Mouse (Mus musculus) intestine, postnatal 0 days (tissue): ENCODE data around the gene Gm11146. TPM values are rescaled to one million over a fixed set of nuclear protein-coding genes. Genes with fewer than 3 reads are reported as not detected.

Experiments
- ATAC-seq: fragments of 200-750 bp; cut with Nextera tagmentation; 2 replicates; pipeline ENCODE4 v1.8.0; 2017; ENCODE audit warnings: mild to moderate bottlenecking, moderate TSS enrichment, moderate library complexity
- H3K27ac ChIP-seq: fragments of 300-500 bp; sonication (generic); 2 replicates; pipeline ENCODE4 v1.5.1; 2014; ENCODE audit warnings: mild to moderate bottlenecking, low read depth, low read length, moderate library complexity
- H3K27me3 ChIP-seq: fragments of 300-500 bp; sonication (generic); replicated peaks from 2 replicates; pipeline ENCODE4 v1.6.1; 2014; ENCODE audit warnings: low read length, mixed read lengths; ENCODE audit not compliant: control insufficient read depth, insufficient read depth
- H3K36me3 ChIP-seq: fragments of 300-500 bp; sonication (generic); 2 replicates; pipeline ENCODE4 v1.6.1; 2014; ENCODE audit warnings: mild to moderate bottlenecking, moderate library complexity; ENCODE audit not compliant: control insufficient read depth, insufficient read depth
- H3K4me1 ChIP-seq: fragments of 300-500 bp; sonication (generic); replicated peaks from 2 replicates; pipeline ENCODE4 v1.6.1; 2014; ENCODE audit warnings: antibody characterized with exemption, low read length, mixed read lengths; ENCODE audit not compliant: control insufficient read depth, insufficient read depth
- H3K4me2 ChIP-seq: fragments of 300-500 bp; sonication (generic); replicated peaks from 2 replicates; pipeline ENCODE4 v1.6.1; 2014; ENCODE audit warnings: low read depth, mild to moderate bottlenecking, moderate library complexity
- H3K4me3 ChIP-seq: fragments of 300-500 bp; sonication (generic); 2 replicates; pipeline ENCODE4 v1.5.1; 2014; ENCODE audit warnings: low read depth, low read length
- H3K9ac ChIP-seq: fragments of 300-500 bp; sonication (generic); 2 replicates; pipeline ENCODE4 v1.6.1; 2014; ENCODE audit warnings: mild to moderate bottlenecking, low read depth, low read length
- H3K9me3 ChIP-seq: fragments of 300-500 bp; sonication (generic); 2 replicates; pipeline ENCODE4 v1.6.1; 2016; ENCODE audit warnings: mixed run types; ENCODE audit not compliant: control insufficient read depth
- CTCF ChIP-seq: sonication (generic); IDR thresholded peaks from 2 replicates; pipeline ENCODE4 v1.5.1; 2016; ENCODE audit warnings: low read depth, mild to moderate bottlenecking, control low read depth, antibody characterized with exemption, moderate library complexity
- WGBS: fragments of 180-500 bp; shearing (Covaris S2); extraction: QIAGEN DNeasy Blood & Tissue Kit; methylation state at CpG from one replicate; pipeline ENCODE4 v1.1.7; 2014; 5-methylcytosine and 5-hydroxymethylcytosine counted together
- polyA plus RNA-seq: library from polyadenylated mRNA; unstranded; fragments of >200 nt; fragmentation: Nextera tagmentation; extraction: Ambion mirVana; gene quantifications from 2 replicates; pipeline ENCODE4 v1.2.1, GENCODE M21; 2015

The Gm11146 gene
- not detected in 2 replicates for polyA plus RNA-seq

DNA sequence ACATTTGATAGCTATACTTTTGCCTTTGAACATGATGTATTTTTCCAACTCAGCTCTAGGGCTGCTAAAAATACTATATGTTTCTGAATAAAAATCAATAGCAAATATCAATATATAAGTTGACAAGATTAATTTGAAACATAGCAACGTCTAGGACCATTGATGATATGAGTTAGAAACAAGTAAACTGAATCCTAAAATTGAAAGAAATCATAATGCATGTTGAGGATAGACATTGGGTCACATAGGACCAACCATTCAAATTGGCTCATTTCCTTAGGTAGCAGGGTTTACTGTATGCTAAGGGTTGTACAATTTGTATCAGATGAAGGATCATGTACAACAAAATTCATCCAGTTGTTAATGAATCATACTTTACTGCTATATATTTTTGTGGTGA is at the start of gene Gm11146:
Gm11146 (minus strand) TSS at position 101 of the 400 bp plus-strand sequence.
- no peak for TF ChIP-seq CTCF
- 83% methylated on average over 1 of the region's 1 CpGs for WGBS
- H3K9ac ChIP-seq, result no peak within 1 kb of the TSS
- no peaks in the 10 kb centered on the region for H3K27me3 ChIP-seq
- no peak within 1 kb of the TSS for H3K4me2 ChIP-seq
- H3K4me1 ChIP-seq, result no peaks in the 10 kb centered on the region
- H3K36me3 ChIP-seq, result no peaks in the 10 kb centered on the region
- ATAC-seq, result no peak
- no peaks in the 10 kb centered on the region for H3K9me3 ChIP-seq
- no peak within 1 kb of the TSS for H3K27ac ChIP-seq
- H3K4me3 ChIP-seq, result no peak within 1 kb of the TSS

DNA sequence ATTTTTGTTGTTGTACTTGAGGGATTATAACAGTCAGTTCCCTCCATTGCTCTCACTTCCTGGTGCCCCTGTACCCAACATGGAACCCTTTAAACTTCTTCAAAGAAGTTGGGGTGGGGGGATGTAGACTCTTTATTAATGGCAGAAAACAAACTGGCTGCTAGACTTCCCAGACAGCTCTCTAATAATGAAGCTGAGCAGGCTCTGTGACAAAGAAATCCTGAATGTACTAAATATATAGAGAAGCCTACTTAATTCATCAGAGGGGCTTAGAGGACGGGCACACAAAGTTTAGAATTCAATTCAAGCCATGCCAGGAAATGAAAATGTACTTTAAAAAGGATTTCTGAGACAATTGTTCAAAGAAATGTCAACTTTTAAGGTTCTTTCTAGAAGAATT is 48.7 kb upstream of the Gm11146 start:
- H3K4me2 ChIP-seq, result no peak overlapping the region
- WGBS, result 74% methylated on average over 1 of the region's 1 CpGs
- no peak overlapping the region for H3K4me3 ChIP-seq
- H3K9ac ChIP-seq, result no peak overlapping the region
- TF ChIP-seq CTCF, result no peak
- H3K27ac ChIP-seq, result no peak overlapping the region
- H3K9me3 ChIP-seq, result no peaks in the 10 kb centered on the region
- no peak for ATAC-seq
- no peaks in the 10 kb centered on the region for H3K27me3 ChIP-seq
- H3K4me1 ChIP-seq, result no peaks in the 10 kb centered on the region
- H3K36me3 ChIP-seq, result no peaks in the 10 kb centered on the region

DNA sequence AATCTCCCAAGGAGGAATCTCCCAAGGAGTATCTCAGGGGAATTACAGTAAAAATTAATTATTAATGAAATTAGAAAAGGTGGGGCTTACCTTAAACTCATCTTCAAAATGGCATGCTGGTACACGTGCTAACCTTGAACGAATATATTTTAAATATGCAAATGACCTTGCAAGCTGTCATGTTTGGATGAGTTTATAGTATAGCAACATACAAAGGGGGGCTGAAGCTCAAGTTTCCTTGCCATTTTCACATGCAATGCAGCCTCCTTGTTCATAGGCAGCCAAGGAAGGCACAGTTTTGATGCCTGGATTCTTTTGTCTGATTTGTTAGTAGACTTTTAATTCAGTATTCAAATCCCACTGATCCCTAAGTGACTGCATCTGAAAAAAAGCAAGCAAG is 47.1 kb upstream of the Gm11146 start:
- 71% methylated on average over 2 of the region's 2 CpGs for WGBS
- Histone ChIP-seq H3K4me1 (no peaks in the 10 kb centered on the region), H3K4me3 (no peak overlapping the region), H3K36me3 (no peaks in the 10 kb centered on the region), H3K4me2 (no peak overlapping the region), H3K9me3 (no peaks in the 10 kb centered on the region), H3K27ac (no peak overlapping the region), H3K27me3 (no peaks in the 10 kb centered on the region), H3K9ac (no peak overlapping the region)
- no peak for TF ChIP-seq CTCF
- no peak for ATAC-seq

DNA sequence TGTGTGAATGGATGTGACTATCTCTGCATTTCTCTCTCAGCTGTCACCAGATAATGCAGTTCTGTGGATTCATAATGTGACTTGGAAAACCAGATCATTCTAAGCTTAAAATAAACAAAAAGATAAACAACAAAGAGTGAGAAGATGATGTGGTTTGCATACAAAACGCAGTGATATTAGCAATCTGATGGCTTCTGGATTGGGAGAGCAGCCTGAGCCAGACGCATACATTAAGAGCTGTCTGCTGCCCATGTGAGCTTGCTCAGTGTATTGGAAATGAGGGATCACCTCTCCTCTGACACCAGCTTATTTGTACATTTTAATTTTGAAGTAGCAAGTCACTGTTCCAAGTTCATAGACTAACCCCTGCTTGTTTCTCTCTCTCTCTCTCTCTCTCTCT is 46.3 kb upstream of the Gm11146 start:
- H3K4me3 ChIP-seq, result no peak overlapping the region
- H3K4me1 ChIP-seq, result no peaks in the 10 kb centered on the region
- no peak for ATAC-seq
- no peak overlapping the region for H3K9ac ChIP-seq
- H3K9me3 ChIP-seq, result no peaks in the 10 kb centered on the region
- no peaks in the 10 kb centered on the region for H3K36me3 ChIP-seq
- TF ChIP-seq CTCF, result no peak
- H3K4me2 ChIP-seq, result no peak overlapping the region
- H3K27me3 ChIP-seq, result no peaks in the 10 kb centered on the region
- 63% methylated on average over 2 of the region's 2 CpGs for WGBS
- H3K27ac ChIP-seq, result no peak overlapping the region

DNA sequence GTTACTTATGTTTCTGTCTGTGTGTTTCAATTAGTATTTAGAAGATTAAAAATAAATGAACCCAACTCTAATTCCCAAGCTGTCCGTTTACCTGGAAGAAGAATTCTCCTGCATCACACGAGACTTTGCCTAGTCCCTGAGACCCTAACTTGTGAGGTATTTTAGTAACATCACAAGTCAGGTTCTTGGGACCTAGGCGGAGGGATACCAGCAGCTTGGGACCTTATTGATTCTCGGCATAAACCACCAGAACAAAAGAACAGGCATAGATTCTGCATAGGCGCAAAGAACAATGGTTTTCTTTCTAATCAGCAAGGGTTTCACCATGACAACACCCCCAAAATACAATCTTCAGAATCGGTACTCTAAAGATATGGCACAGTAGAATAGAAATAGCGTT is 44.3 kb upstream of the Gm11146 start:
- H3K4me1 ChIP-seq, result no peaks in the 10 kb centered on the region
- no peak overlapping the region for H3K9ac ChIP-seq
- WGBS, result 83% methylated on average over 7 of the region's 7 CpGs
- no peak overlapping the region for H3K27ac ChIP-seq
- H3K27me3 ChIP-seq, result no peaks in the 10 kb centered on the region
- H3K4me3 ChIP-seq, result no peak overlapping the region
- no peak for ATAC-seq
- no peak for TF ChIP-seq CTCF
- H3K36me3 ChIP-seq, result no peaks in the 10 kb centered on the region
- H3K9me3 ChIP-seq, result no peaks in the 10 kb centered on the region
- no peak overlapping the region for H3K4me2 ChIP-seq

DNA sequence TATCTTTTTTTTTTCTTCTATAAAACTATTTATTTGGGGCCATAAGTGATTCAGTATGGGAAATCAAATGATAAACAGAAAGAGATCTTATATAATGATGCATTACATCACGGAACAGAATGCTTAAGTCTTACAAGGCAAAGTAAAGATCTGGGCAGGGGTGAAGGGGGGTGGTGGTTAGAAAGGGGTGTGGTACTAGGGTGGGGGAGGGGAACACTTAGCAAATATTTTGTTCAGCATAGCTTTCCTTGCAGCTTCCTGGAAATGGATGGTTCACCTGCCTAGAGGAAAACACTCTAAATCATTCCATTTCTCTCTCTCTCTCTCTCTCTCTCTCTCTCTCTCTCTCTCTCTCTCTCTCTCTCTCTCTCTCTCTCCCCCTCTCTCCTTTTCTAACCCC is 43.1 kb upstream of the Gm11146 start:
- Histone ChIP-seq H3K4me1 (no peaks in the 10 kb centered on the region), H3K9me3 (no peaks in the 10 kb centered on the region), H3K27ac (no peak overlapping the region), H3K4me3 (no peak overlapping the region), H3K36me3 (no peaks in the 10 kb centered on the region), H3K9ac (no peak overlapping the region), H3K4me2 (no peak overlapping the region), H3K27me3 (no peaks in the 10 kb centered on the region)
- no peak for TF ChIP-seq CTCF
- 72% methylated on average over 1 of the region's 1 CpGs for WGBS
- ATAC-seq, result no peak
